Mouse (Mus musculus): ENCODE measurements around the gene Msh5. TPM values are rescaled to one million over a fixed set of nuclear protein-coding genes. Genes with fewer than 3 reads are reported as not detected.

Gene Msh5
- total RNA-seq (2023): 10 to 100 TPM; 11.5 to 12.5 TPM

DNA sequence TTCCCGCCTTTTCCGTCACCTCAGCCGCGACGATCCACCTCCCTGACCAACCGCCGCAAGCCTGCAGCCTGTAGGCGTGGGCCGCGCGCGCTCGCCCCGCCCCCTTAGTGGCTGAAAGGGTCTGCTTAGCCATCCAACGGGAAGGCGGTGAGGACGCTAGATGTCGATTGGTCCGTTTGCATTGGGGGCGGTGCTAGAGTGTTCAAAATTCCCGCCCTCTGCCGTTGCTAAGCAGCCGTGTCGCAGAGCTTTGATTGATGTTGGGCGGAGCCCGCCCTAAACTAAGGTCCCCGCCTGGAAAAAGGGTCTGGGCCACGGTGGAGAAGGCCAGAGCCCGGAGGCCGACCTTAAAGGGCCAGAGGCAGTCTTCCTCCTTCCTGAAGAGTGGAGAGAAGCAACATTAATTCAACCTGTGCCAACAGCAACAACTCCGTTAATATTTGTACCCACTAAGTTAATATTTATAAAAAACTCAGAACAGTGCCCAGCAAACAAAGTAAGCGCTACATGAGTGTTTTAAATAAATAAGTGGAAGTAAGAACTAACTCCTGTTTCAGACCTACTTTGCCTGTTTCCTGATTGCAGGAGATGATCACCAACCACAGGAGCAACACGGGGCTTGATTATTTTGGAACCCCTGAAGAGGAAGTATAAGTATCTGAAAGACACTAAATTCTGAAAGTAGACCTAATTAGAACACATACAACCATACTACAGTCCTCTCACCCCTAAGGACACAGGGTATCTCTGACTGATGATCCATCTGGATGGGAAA is at the start of gene Msh5:
Msh5 (minus strand) TSS at position 65 of the 775 bp plus-strand sequence.

DNA sequence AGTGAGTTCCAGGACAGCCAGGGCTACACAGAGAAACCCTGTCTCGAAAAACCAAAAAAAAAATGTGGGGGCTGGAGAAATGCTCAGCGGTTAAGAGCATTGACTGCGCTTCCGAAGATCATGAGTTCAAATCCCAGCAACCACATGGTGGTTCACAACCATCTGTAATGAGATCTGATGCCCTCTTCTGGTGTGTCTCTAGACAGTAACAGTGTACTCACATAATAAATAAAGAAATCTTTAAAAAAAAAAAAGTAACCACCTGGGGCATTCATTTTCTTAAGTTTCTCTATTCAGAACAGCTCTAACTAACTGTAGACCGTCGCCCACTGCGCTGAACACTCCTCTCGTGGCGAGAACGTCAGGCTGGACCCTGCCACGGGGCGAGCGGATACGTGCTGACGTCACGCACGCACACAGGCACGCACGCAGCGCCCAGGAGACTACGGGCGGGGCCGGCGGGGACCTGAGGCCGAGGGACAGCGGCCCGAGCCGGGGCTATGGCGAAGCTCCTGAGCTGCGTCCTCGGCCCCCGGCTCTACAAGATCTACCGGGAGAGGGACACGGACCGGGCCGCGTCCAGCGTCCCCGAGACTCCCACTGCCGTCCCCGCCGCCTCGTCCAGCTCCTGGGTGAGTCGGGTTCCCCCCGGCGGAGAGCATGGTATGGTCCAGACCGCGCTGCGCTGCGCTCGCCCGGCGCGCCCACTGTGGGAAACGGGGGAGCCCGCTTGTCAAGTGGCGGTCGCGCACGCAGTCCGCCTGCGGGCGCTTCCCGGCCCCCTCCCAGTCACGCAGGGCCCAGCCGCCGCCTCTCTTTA is 42.5 kb upstream of the Msh5 start, which contains the start of gene Abhd16a:
Abhd16a (plus strand) TSS at position 439 of the 820 bp plus-strand sequence.

DNA sequence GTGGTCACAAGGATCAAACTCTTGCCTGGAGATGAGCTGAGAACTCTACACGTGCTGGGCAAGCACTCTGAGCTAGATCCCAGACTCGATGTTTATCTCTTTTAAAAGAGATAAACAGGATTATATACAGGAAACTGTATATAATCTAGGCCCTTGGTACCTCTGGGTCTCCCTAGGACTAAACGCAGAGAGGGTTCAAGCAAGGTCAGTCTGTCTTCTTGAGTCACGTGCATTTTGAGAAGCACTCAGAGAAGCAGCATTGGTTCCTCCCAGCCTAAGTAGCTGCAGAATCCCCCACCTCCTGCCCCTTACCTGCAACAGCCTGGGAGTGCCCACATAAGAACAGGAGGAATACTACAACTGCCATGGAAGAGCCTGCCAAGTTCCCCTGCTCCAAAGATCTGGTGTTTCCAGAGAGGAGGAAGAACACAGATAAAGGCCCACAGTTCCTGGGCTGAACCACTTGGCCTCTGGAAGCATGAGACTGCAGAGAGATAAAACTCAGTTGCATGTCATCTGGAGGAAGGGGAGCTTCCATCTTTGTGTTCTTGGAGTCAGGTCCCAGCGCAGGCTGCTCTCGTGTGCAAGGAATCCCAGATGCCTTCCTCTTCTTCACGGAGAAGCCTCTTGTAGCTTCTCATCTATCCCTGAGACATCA is 38.8 kb upstream of the Msh5 start, which contains the start of gene Ly6g6f:
Ly6g6f (minus strand) TSS at position 403 of the 658 bp plus-strand sequence.

GRCm38 (mm10) chr17:35077786-35078233 is 31.3 kb upstream of the Msh5 start, which contains the start of gene Ly6g6d:
Ly6g6d (minus strand) TSS chr17:35078065.

DNA sequence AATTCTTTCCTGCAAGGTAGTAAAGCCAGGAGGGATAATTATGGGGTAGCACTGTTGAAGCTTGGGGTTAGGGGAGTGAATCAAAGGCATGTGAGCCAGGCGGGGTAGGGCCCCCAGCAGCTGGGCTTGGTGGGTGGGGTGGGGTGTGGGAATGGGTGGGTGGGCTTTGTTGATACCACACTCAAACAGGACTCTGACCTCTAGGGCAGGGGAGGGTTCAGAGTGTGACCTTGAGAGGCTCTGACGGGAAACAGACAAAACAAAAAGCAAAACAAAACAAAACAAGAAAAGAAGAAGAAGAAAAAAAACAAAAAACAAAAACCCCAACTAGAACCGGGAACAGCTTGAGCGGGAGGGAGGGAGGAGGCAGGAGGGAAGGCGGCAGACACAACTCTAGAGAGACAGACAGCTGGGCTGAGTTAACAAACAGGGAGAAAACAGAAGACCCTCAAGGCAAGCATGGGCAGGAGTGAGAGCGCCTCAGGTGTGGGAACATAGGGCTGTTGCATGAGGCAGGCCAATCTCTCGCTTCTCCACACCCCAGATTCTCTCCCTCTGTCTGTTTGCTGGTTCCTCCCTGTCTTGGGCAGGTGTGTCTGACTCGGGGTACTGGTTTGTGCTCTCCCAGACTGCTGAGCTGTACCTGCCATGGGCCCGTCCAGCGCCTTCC is 30.1 kb upstream of the Msh5 start, which contains the start of gene Ly6g6e:
Ly6g6e (plus strand) TSS at position 396 of the 670 bp plus-strand sequence.

DNA sequence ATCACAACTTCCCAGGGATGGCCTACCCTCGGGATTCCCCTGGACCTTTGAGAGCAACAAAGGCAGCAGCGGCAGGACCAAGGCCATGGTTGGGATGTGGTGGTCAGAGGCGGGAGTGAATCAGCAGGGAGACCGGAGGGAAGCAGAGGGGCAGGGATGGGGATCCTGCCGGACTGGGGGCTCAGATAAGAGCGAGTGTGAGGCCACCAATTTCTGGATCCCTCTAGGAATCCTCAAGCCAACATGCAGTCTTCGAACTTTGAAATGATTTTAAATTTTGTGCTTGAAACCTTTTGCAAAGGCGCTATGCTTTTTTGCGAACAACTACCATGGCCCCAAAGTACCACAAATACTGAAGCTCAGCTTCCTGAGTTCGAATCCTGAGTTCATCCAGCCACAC is 19.5 kb upstream of the Msh5 start, which contains the start of gene Mpig6b:
Mpig6b (minus strand) TSS at position 101 of the 400 bp plus-strand sequence.

GRCm38 (mm10) chr17:35064951-35065947 is 18.7 kb upstream of the Msh5 start, which contains the start of gene Ly6g6c:
Ly6g6c (plus strand) TSS chr17:35065388.

GRCm38 (mm10) chr17:35058911-35059892 is 12.7 kb upstream of the Msh5 start, which contains the start of gene Ddah2:
Ddah2 (plus strand) TSS chr17:35059035.

GRCm38 (mm10) chr17:35049561-35050016 is 3.0 kb upstream of the Msh5 start, which contains the start of gene Clic1:
Clic1 (plus strand) TSS chr17:35049966.

DNA sequence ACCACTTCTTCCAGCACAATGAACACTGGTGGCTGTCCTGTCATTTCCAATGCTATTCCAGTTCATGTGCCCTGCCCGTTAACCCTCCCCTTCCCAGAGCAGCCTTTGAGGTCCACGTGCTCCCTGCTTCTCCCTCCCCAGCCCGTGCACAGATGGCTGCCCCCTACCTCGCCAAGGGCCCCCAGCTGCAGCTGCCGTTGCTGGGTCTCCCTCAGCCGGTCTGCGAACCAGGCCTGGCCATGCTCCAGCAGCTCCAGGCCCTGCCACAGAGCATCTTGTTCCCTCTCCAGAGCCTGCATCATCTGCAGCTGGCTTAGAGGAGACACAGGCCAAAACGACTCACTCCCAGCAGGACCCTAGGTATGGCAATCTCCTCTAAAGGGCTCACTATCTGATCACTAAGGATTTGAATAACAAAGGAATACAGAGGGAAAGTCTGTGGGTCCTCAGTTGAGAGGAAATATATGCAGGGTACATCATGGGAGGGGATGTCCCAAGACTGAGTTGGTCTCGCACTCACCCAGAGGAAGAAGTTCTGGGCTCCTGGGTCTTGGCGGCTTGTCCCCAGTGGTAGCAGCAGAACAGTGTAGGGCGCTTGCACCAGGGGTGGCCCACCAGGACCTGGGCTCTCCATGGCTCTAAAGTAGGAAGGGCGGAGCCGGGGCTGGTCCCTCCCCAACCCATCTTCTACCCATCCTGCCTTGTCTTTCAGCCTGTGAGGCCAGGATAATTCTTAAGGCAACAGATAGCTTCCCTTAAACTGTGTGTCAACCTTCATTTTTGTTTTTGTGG is 19.1 kb downstream of the Msh5 start, which contains the start of gene Sapcd1:
Sapcd1 (minus strand) TSS at position 740 of the 792 bp plus-strand sequence.

GRCm38 (mm10) chr17:35016376-35016775 is 30.2 kb downstream of the Msh5 start, which contains the start of gene Vwa7:
Vwa7 (plus strand) TSS chr17:35016579.

DNA sequence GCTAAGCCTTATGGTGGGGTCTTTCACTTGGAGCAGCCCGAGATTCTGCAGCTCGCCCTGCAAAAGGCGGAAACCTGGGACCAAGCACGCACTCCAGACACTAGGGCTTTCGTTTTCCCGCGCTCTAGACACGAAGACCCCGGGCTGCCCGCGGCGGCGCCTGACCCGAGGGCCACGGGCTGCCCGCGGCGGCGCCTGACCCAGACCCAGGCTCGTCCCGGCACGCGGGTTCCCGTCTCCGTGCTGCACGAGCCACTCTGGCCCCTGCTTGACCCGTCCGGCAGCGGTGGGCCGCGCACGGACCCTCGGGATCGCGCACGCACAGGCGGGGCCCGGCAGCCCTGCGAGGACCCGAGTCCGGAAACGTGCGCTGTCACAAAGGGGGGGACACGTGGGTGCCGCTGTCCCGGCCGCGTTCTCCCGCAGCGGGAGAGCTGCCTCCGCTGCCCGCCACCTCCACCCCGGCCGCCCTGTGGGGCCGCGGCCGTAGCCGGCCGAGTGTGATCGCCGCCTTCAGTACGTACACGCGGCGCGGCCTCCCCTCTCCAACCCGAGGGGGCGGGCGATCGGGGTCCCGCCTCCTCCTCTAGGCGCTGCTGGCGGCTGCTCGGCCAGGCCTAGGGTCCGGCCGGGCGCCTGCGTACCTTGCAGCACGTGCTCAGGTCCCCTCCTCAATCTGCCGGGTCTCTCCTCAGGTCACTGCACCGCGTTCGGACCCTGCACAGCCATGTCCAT is 45.7 kb downstream of the Msh5 start, which contains the start of gene Vars:
Vars (plus strand) TSS at position 271 of the 735 bp plus-strand sequence.

GRCm38 (mm10) chr17:34981690-34982180 is 64.8 kb downstream of the Msh5 start, which contains the start of gene Lsm2:
Lsm2 (plus strand) TSS chr17:34981862.

All from neutrophil, adult 83 days (primary cell).